Comparison of ENCODE assay signal across 9 mouse cellular contexts in the genomic region with DNA sequence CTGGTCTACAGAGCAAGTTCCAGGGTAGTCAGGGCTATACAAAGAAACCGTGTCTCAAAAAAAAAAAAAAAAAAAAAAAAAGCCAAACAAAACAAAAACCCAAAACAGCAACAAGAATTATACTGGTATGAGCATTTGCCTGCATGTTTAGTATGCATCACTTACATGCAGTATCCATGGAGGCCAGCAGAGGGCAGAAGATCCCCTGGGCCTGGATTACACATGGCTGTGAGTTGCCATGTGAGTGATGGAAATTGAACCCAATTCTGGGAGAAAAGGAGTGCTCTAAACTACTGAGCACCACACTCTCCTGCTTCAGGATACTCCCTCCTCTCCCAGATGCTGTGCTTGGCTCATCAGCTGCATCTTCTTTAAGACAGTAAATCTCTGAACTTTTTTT. TPM values are rescaled to one million over a fixed set of nuclear protein-coding genes. Genes with fewer than 3 reads are reported as not detected.
A peak's percentile ranks its signal among the peaks of the same experiment; 100 is the strongest.
DNase-seq lines count a peak whose midpoint lies in the region; ATAC-seq and TF ChIP-seq lines count a peak whose summit lies in the region.
"Had no signal": no experiment of that assay in that cellular context is flagged by ENCODE, and none has a peak within 500 bp of the region (broad histone marks: within the 10 kb centered on the region; RNA-seq: fewer than 3 reads in every experiment).

No protein-coding gene starts in this region.

- no peak for TF ChIP-seq EP300 in heart, postnatal 0 days (IDR thresholded peaks at IDR 0.05; ENCODE audit: low read depth)

- DNase-seq in kidney, adult 11 months, result peak; percentile 59
- DNase-seq in Muller cell, postnatal 12 days (ENCODE audit: inconsistent ontology term), result peak; percentile 26
- peak; percentile 86 to 90 for DNase-seq in cerebellum, postnatal 10 days
- DNase-seq in heart, postnatal 0 days (ENCODE audit: low spot score), result no peak
- peak; percentile 62 to 70 for DNase-seq in left cerebral cortex, adult 2 months (ENCODE audit: extremely low spot score in 1 of 2, low spot score in 2 of 2)
- peak; percentile 58 for DNase-seq in ovary, postnatal 14 days (ENCODE audit: low spot score)
- DNase-seq in thymus, postnatal 25 days, result peak; percentile 73

- H3K27ac ChIP-seq in kidney, embryonic 16.5 days (ENCODE audit: low read length), result no peak overlapping the region
- no peak overlapping the region for H3K27ac ChIP-seq in heart, postnatal 0 days (ENCODE audit: low read depth)
- no peak overlapping the region for H3K27ac ChIP-seq in left cerebral cortex, adult 2 months

- ATAC-seq in kidney, embryonic 16.5 days (ENCODE audit: low FRiP score, low TSS enrichment), result no peak
- ATAC-seq in heart, postnatal 0 days (ENCODE audit: insufficient read depth, low read depth), result no peak

- H3K4me3 ChIP-seq in kidney, embryonic 16.5 days (ENCODE audit: low read length), result no peak overlapping the region
- no peak overlapping the region for H3K4me3 ChIP-seq in heart, postnatal 0 days (ENCODE audit: low read depth, low read length)
- H3K4me3 ChIP-seq in left cerebral cortex, adult 2 months, result no peak overlapping the region
- H3K4me3 ChIP-seq: myocyte had no signal

- intact Hi-C loops in left cerebral cortex, adult 2 months (cut with DNase I), result no loop called here

- 38% methylated on average over 1 of the region's 1 CpGs for WGBS in kidney, embryonic 16.5 days
- WGBS in heart, postnatal 0 days, result 33% methylated on average over 1 of the region's 1 CpGs

- H3K4me2 ChIP-seq in kidney, embryonic 16.5 days (replicated peaks; ENCODE audit: low read depth, low read length), result no peak overlapping the region
- H3K4me2 ChIP-seq in heart, postnatal 0 days (ENCODE audit: low read depth, low read length), result no peak overlapping the region

- peak; percentile 76 for TF ChIP-seq CTCF in heart, postnatal 0 days (IDR thresholded peaks at IDR 0.05; ENCODE audit: low read depth)
- peak; percentile 82 for TF ChIP-seq CTCF in left cerebral cortex, adult 2 months (IDR thresholded peaks at IDR 0.05)

- H3K4me1 ChIP-seq in kidney, embryonic 16.5 days (ENCODE audit: insufficient read depth, low read length), result peaks cover 10% of the 10 kb centered on the region
- H3K4me1 ChIP-seq in heart, postnatal 0 days (ENCODE audit: control insufficient read depth, insufficient read depth), result no peaks in the 10 kb centered on the region

- no peaks in the 10 kb centered on the region for H3K9me3 ChIP-seq in kidney, embryonic 16.5 days (ENCODE audit: low read length)
- H3K9me3 ChIP-seq in heart, postnatal 0 days (replicated peaks; ENCODE audit: control insufficient read depth, low read length), result no peaks in the 10 kb centered on the region

- no peak overlapping the region for H3K9ac ChIP-seq in kidney, embryonic 16.5 days (replicated peaks; ENCODE audit: low read length)
- H3K9ac ChIP-seq in heart, postnatal 0 days (replicated peaks; ENCODE audit: low read depth, low read length), result no peak overlapping the region

- H3K36me3 ChIP-seq in kidney, embryonic 16.5 days (ENCODE audit: insufficient read depth, low read length), result no peaks in the 10 kb centered on the region; the same call in 1 of the 2 replicates
- H3K36me3 ChIP-seq in heart, postnatal 0 days (replicated peaks; ENCODE audit: control insufficient read depth, insufficient read depth, low read length), result no peaks in the 10 kb centered on the region

- H3K27me3 ChIP-seq in kidney, embryonic 16.5 days (ENCODE audit: insufficient read depth, low read length), result no peaks in the 10 kb centered on the region
- H3K27me3 ChIP-seq in heart, postnatal 0 days (ENCODE audit: control insufficient read depth, insufficient read depth, low read length), result no peaks in the 10 kb centered on the region

RNA-seq across cellular contexts. Expression of a gene that starts 4.2 kb away (rescaled TPM):
- polyA plus RNA-seq in kidney, embryonic 16.5 days (2015; fragmentation: Nextera tagmentation; extraction: Ambion mirVana), result 45.5 and 47.0 TPM in 2 replicates
- 41.2 and 82.6 TPM in 2 replicates for total RNA-seq in heart, postnatal 0 days (2014; rRNA removed; ENCODE audit: low replicate concordance)
- polyA plus RNA-seq in heart, postnatal 0 days (2015; fragmentation: Nextera tagmentation; extraction: Ambion mirVana), result 22.9 and 23.6 TPM in 2 replicates
- total RNA-seq in left cerebral cortex, adult 2 months (2021), result 10 to 100 TPM; 26.4 to 27.6 TPM

RNA-seq across cellular contexts. Expression of a gene that starts 31.7 kb away (rescaled TPM):
- 0.32 and 0.56 TPM in 2 replicates for polyA plus RNA-seq in kidney, embryonic 16.5 days (2015; fragmentation: Nextera tagmentation; extraction: Ambion mirVana)
- 0.08 and 0.19 TPM in 2 replicates for total RNA-seq in heart, postnatal 0 days (2014; rRNA removed; ENCODE audit: low replicate concordance)
- polyA plus RNA-seq in heart, postnatal 0 days (2015; fragmentation: Nextera tagmentation; extraction: Ambion mirVana), result 0.10 and 0.11 TPM in 2 replicates
- total RNA-seq in left cerebral cortex, adult 2 months (2021), result 1 to 10 TPM; 3.8 to 4.1 TPM

RNA-seq across cellular contexts. Expression of a gene that starts 47.4 kb away (rescaled TPM):
- polyA plus RNA-seq in kidney, embryonic 16.5 days (2015; fragmentation: Nextera tagmentation; extraction: Ambion mirVana), result 45.8 and 49.5 TPM in 2 replicates
- total RNA-seq in heart, postnatal 0 days (2014; rRNA removed; ENCODE audit: low replicate concordance), result 38.3 and 55.1 TPM in 2 replicates
- 31.0 and 32.8 TPM in 2 replicates for polyA plus RNA-seq in heart, postnatal 0 days (2015; fragmentation: Nextera tagmentation; extraction: Ambion mirVana)
- total RNA-seq in left cerebral cortex, adult 2 months (2021), result 100 to 1,000 TPM in 1 of 2 experiments, 10 to 100 TPM in 1; 97.5 to 109 TPM

RNA-seq across cellular contexts. Expression of a gene that starts 48.3 kb away (rescaled TPM):
- polyA plus RNA-seq in kidney, embryonic 16.5 days (2015; fragmentation: Nextera tagmentation; extraction: Ambion mirVana), result 2.8 and 3.1 TPM in 2 replicates
- total RNA-seq in heart, postnatal 0 days (2014; rRNA removed; ENCODE audit: low replicate concordance), result 7.1 and 9.4 TPM in 2 replicates
- 12.4 and 12.8 TPM in 2 replicates for polyA plus RNA-seq in heart, postnatal 0 days (2015; fragmentation: Nextera tagmentation; extraction: Ambion mirVana)
- total RNA-seq in left cerebral cortex, adult 2 months (2021), result 10 to 100 TPM; 54.0 to 57.8 TPM

RNA-seq across cellular contexts. Expression of a gene that starts 58.1 kb away (rescaled TPM):
- 113 and 114 TPM in 2 replicates for polyA plus RNA-seq in kidney, embryonic 16.5 days (2015; fragmentation: Nextera tagmentation; extraction: Ambion mirVana)
- 147 and 156 TPM in 2 replicates for total RNA-seq in heart, postnatal 0 days (2014; rRNA removed; ENCODE audit: low replicate concordance)
- 129 and 130 TPM in 2 replicates for polyA plus RNA-seq in heart, postnatal 0 days (2015; fragmentation: Nextera tagmentation; extraction: Ambion mirVana)
- 100 to 1,000 TPM; 135 to 138 TPM for total RNA-seq in left cerebral cortex, adult 2 months (2021)
